Mouse (Mus musculus): ENCODE measurements around the gene Lilr4b.

DNA sequence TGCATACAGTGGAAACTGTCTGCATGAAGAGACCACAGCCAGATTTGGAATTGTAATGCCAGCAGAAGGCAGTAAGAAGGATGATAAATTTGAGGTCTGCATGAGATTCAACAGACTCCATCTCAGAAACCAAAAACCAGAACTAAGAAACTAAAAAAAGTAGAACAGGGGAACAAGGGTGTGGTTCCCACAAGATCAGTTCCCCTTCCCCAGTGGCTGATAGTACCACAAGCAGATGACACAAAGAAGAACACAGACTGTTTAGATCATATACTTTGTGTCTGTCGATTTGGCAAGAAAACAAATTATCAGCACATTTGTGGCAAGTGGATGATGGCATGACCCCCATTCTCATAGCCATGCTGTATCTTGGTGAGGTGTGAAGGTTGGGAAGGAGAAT, 24.7 kb upstream of the Lilr4b start:
- no peak for TF ChIP-seq MYOD1 (IDR thresholded peaks at IDR 0.05; ENCODE audit: control insufficient read depth in 1 of 3, insufficient read length in 2 of 3, low read depth in 2 of 3)
- no peak for TF ChIP-seq MYOG (IDR thresholded peaks at IDR 0.05; ENCODE audit: control insufficient read depth in 1 of 3, insufficient read depth in 1 of 3, insufficient read length in 2 of 3, low read depth in 2 of 3)
- no peak for TF ChIP-seq CEBPB (IDR thresholded peaks at IDR 0.05; ENCODE audit: insufficient read depth, poor library complexity, severe bottlenecking)
- no peak for TF ChIP-seq POLR2A (IDR thresholded peaks at IDR 0.05; ENCODE audit: insufficient read length, low read depth)

All from myocyte (in vitro differentiated cells).